Comparison of ENCODE assay signal across 10 mouse cellular contexts in genomic region chr19:47659765-47660408, GRCm38 (mm10). TPM values are rescaled to one million over a fixed set of nuclear protein-coding genes. Genes with fewer than 3 reads are reported as not detected.
DNase-seq lines count a peak whose midpoint lies in the region; ATAC-seq and TF ChIP-seq lines count a peak whose summit lies in the region.
"Had no signal": no experiment of that assay in that cellular context is flagged by ENCODE, and none has a peak within 500 bp of the region (broad histone marks: within the 10 kb centered on the region; RNA-seq: fewer than 3 reads in every experiment).

No protein-coding gene starts in this region.

- no peaks in the 10 kb centered on the region for H3K79me2 ChIP-seq in myocyte (ENCODE audit: control insufficient read depth, insufficient read depth)

- H3K4me2 ChIP-seq in forebrain, embryonic 14.5 days (ENCODE audit: low read length) = no peak overlapping the region
- H3K4me2 ChIP-seq in hindbrain, embryonic 16.5 days (ENCODE audit: low read length) = no peak overlapping the region
- no peak overlapping the region for H3K4me2 ChIP-seq in hindbrain, embryonic 14.5 days (replicated peaks)
- peak overlapping the region; percentile 55 for H3K4me2 ChIP-seq in myocyte (ENCODE audit: low read depth)

- WGBS in forebrain, embryonic 10.5 days = 89% methylated on average over 9 of the region's 9 CpGs
- 93% methylated on average over 9 of the region's 9 CpGs for WGBS in forebrain, embryonic 14.5 days
- 88% methylated on average over 9 of the region's 9 CpGs for WGBS in hindbrain, embryonic 16.5 days
- WGBS in hindbrain, embryonic 14.5 days = 90% methylated on average over 9 of the region's 9 CpGs
- 93% methylated on average over 9 of the region's 9 CpGs for WGBS in limb, embryonic 10.5 days

- ATAC-seq in forebrain, embryonic 14.5 days = no peak
- no peak for ATAC-seq in hindbrain, embryonic 16.5 days
- no peak for ATAC-seq in hindbrain, embryonic 14.5 days (ENCODE audit: low FRiP score)

- no peak overlapping the region for H3K4me3 ChIP-seq in forebrain, embryonic 10.5 days
- no peak overlapping the region for H3K4me3 ChIP-seq in forebrain, embryonic 14.5 days (ENCODE audit: low read depth, low read length)
- no peak overlapping the region for H3K4me3 ChIP-seq in hindbrain, embryonic 16.5 days (ENCODE audit: low read length)
- H3K4me3 ChIP-seq in hindbrain, embryonic 14.5 days (replicated peaks; ENCODE audit: low read length) = no peak overlapping the region
- H3K4me3 ChIP-seq in limb, embryonic 10.5 days = no peak overlapping the region
- no peak overlapping the region for H3K4me3 ChIP-seq in myocyte

- peaks cover 36% of the 10 kb centered on the region for H3K4me1 ChIP-seq in forebrain, embryonic 10.5 days
- no peaks in the 10 kb centered on the region for H3K4me1 ChIP-seq in forebrain, embryonic 14.5 days (ENCODE audit: control insufficient read depth, insufficient read depth, low read length)
- peaks cover 4% of the 10 kb centered on the region for H3K4me1 ChIP-seq in hindbrain, embryonic 16.5 days (ENCODE audit: control insufficient read depth, insufficient read depth, low read depth, low read length)
- H3K4me1 ChIP-seq in hindbrain, embryonic 14.5 days (replicated peaks; ENCODE audit: control insufficient read depth, insufficient read depth, low read length) = peaks cover 8% of the 10 kb centered on the region; the same call in 1 of the 2 replicates
- peaks cover 14% of the 10 kb centered on the region for H3K4me1 ChIP-seq in limb, embryonic 10.5 days

- TF ChIP-seq POLR2A in myocyte (IDR thresholded peaks at IDR 0.05; ENCODE audit: insufficient read length, low read depth) = no peak

- no peak overlapping the region for H3K9ac ChIP-seq in forebrain, embryonic 14.5 days (ENCODE audit: low read length)
- H3K9ac ChIP-seq in hindbrain, embryonic 16.5 days (ENCODE audit: low read depth, low read length) = 0 out of 2 replicates have a peak overlapping the region, but pooled peaks have one; percentile 19
- H3K9ac ChIP-seq in hindbrain, embryonic 14.5 days = no peak overlapping the region

- H3K27me3 ChIP-seq in forebrain, embryonic 10.5 days (ENCODE audit: poor library complexity, severe bottlenecking) = no peaks in the 10 kb centered on the region
- H3K27me3 ChIP-seq in forebrain, embryonic 14.5 days (replicated peaks; ENCODE audit: control insufficient read depth, insufficient read depth, low read length) = no peaks in the 10 kb centered on the region
- H3K27me3 ChIP-seq in hindbrain, embryonic 16.5 days (replicated peaks; ENCODE audit: control insufficient read depth, insufficient read depth, low read length) = no peaks in the 10 kb centered on the region
- H3K27me3 ChIP-seq in hindbrain, embryonic 14.5 days (ENCODE audit: control insufficient read depth, insufficient read depth, low read length) = no peaks in the 10 kb centered on the region
- H3K27me3 ChIP-seq in limb, embryonic 10.5 days (ENCODE audit: low read depth, poor library complexity, severe bottlenecking) = peaks cover 4% of the 10 kb centered on the region; the same call in 1 of the 2 replicates
- H3K27me3 ChIP-seq in myocyte (ENCODE audit: control insufficient read depth, insufficient read depth, insufficient read length) = no peaks in the 10 kb centered on the region

- H3ac ChIP-seq in myocyte (ENCODE audit: control insufficient read depth, insufficient read length) = no peak overlapping the region

- no peaks in the 10 kb centered on the region for H3K9me3 ChIP-seq in forebrain, embryonic 10.5 days
- H3K9me3 ChIP-seq in forebrain, embryonic 14.5 days (replicated peaks; ENCODE audit: control insufficient read depth, low read length) = no peaks in the 10 kb centered on the region
- H3K9me3 ChIP-seq in hindbrain, embryonic 16.5 days (ENCODE audit: control insufficient read depth, low read length) = no peaks in the 10 kb centered on the region
- H3K9me3 ChIP-seq in hindbrain, embryonic 14.5 days (ENCODE audit: control insufficient read depth, low read length) = no peaks in the 10 kb centered on the region
- no peaks in the 10 kb centered on the region for H3K9me3 ChIP-seq in limb, embryonic 10.5 days (replicated peaks)

- peak overlapping the region; percentile 77 for H3K27ac ChIP-seq in forebrain, embryonic 10.5 days
- no peak overlapping the region for H3K27ac ChIP-seq in forebrain, embryonic 14.5 days (ENCODE audit: low read depth, low read length)
- no peak overlapping the region for H3K27ac ChIP-seq in hindbrain, embryonic 16.5 days (ENCODE audit: low read depth, low read length)
- H3K27ac ChIP-seq in hindbrain, embryonic 14.5 days = no peak overlapping the region
- H3K27ac ChIP-seq in limb, embryonic 10.5 days = peak overlapping the region; percentile 75

- DNase-seq in forebrain, embryonic 10.5 days (ENCODE audit: extremely low spot score, low spot score) = no peak
- no peak for DNase-seq in forebrain, embryonic 14.5 days (ENCODE audit: low spot score)
- DNase-seq in hindbrain, embryonic 14.5 days (ENCODE audit: low spot score) = no peak
- DNase-seq in limb, embryonic 10.5 days (ENCODE audit: low spot score) = no peak
- no peak for DNase-seq in layer of hippocampus, adult 9-10 months (ENCODE audit: low spot score)
- no peak for DNase-seq in cerebellum, postnatal 14 days
- DNase-seq: cerebellum, adult 2 months; kidney, adult 8-10 months had no signal

- H3K36me3 ChIP-seq in forebrain, embryonic 10.5 days (replicated peaks) = no peaks in the 10 kb centered on the region
- no peaks in the 10 kb centered on the region for H3K36me3 ChIP-seq in forebrain, embryonic 14.5 days (ENCODE audit: control insufficient read depth, insufficient read depth, low read length)
- H3K36me3 ChIP-seq in hindbrain, embryonic 16.5 days (ENCODE audit: control insufficient read depth, insufficient read depth, low read length) = no peaks in the 10 kb centered on the region
- no peaks in the 10 kb centered on the region for H3K36me3 ChIP-seq in hindbrain, embryonic 14.5 days (replicated peaks; ENCODE audit: control insufficient read depth, insufficient read depth)
- H3K36me3 ChIP-seq in limb, embryonic 10.5 days = no peaks in the 10 kb centered on the region
- no peaks in the 10 kb centered on the region for H3K36me3 ChIP-seq in myocyte (ENCODE audit: control insufficient read depth, insufficient read depth)

TF ChIP-seq in myocyte, 11 proteins besides CTCF, POLR2A, EP300 and RAD21:
- TF ChIP-seq TCF3 (IDR thresholded peaks at IDR 0.05; ENCODE audit: insufficient read length, low read depth) (no peak), REST (IDR thresholded peaks at IDR 0.05; ENCODE audit: insufficient read depth, insufficient read length) (no peak), MYOG (IDR thresholded peaks at IDR 0.05; ENCODE audit: control insufficient read depth in 1 of 3, insufficient read depth in 1 of 3, insufficient read length in 2 of 3, low read depth in 2 of 3) (no peak), POLR2AphosphoS2 (IDR thresholded peaks at IDR 0.05; ENCODE audit: insufficient read length, low read depth) (no peak), MAX (IDR thresholded peaks at IDR 0.05; ENCODE audit: low read depth) (no peak), TCF12 (IDR thresholded peaks at IDR 0.05; ENCODE audit: insufficient read depth, poor library complexity, severe bottlenecking) (no peak), SRF (IDR thresholded peaks at IDR 0.05; ENCODE audit: control insufficient read depth, insufficient read length, low read depth) (no peak), E2F4 (IDR thresholded peaks at IDR 0.05; ENCODE audit: insufficient read depth) (no peak), USF1 (IDR thresholded peaks at IDR 0.05; ENCODE audit: low read depth) (no peak), MYOD1 (IDR thresholded peaks at IDR 0.05; ENCODE audit: control insufficient read depth in 1 of 3, insufficient read length in 2 of 3, low read depth in 2 of 3) (no peak)

RNA-seq across cellular contexts. Expression of gene Col17a1, which starts 32.0 kb away (rescaled TPM):
- polyA plus RNA-seq in forebrain, embryonic 10.5 days (2016; fragmentation: Nextera tagmentation; extraction: Ambion mirVana) = 0.21 and 0.22 TPM in 2 replicates
- 0.12 and 0.15 TPM in 2 replicates for polyA plus RNA-seq in forebrain, embryonic 14.5 days (2014; fragmentation: Nextera tagmentation; extraction: Ambion mirVana)
- polyA plus RNA-seq in hindbrain, embryonic 16.5 days (2015; fragmentation: Nextera tagmentation; extraction: Ambion mirVana) = 0.39 and 0.44 TPM in 2 replicates
- polyA plus RNA-seq in hindbrain, embryonic 14.5 days (2014; fragmentation: Nextera tagmentation; extraction: Ambion mirVana) = 0.17 and 0.29 TPM in 2 replicates
- 0.83 and 1.8 TPM in 2 replicates for polyA plus RNA-seq in limb, embryonic 10.5 days (2016; fragmentation: Nextera tagmentation; extraction: Ambion mirVana)
- 0.18 TPM for polyA plus RNA-seq in myocyte (2012; fragmentation: generic; extraction: Trizol)

Comparison
In these comparisons a context has a peak if more than half of its experiments do, and no peak if none do; other contexts are left out.
1. H3K27ac ChIP-seq: peak in forebrain, embryonic 10.5 days (single experiment) and limb, embryonic 10.5 days (single experiment); none in forebrain, embryonic 14.5 days (single experiment), hindbrain, embryonic 16.5 days (single experiment) and hindbrain, embryonic 14.5 days (single experiment).